Comparison of ENCODE assay signal across 8 mouse cellular contexts in the genomic region with DNA sequence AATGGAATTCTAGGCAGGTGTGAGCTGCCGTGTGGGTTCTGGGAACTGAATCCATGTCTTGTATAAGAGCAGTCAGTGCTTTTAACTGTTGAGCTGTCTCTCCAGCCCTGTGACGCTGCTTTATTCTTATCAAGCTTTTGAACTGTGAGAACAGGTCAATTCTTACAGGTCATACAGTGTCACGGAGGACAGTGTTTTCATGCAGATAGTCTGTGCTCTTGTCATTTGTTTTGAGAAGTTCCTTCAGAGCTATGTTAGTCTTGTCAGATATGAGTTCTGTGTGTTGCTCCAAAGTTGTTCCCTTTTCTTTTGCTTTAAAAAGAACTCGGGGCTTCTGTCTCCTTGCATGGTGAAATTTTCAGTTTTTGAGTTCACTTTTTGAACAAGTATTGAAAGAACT. TPM values are rescaled to one million over a fixed set of nuclear protein-coding genes. Genes with fewer than 3 reads are reported as not detected.
A peak's percentile ranks its signal among the peaks of the same experiment; 100 is the strongest.
DNase-seq lines count a peak whose midpoint lies in the region; ATAC-seq and TF ChIP-seq lines count a peak whose summit lies in the region.

No protein-coding gene starts in this region.

- TF ChIP-seq CTCF in MEL (IDR thresholded peaks at IDR 0.05 in 2 of 3, conservative IDR thresholded peaks at IDR 0.05 in 1 of 3; ENCODE audit: control insufficient read depth in 1 of 3, insufficient read depth in 1 of 3, low read depth in 2 of 3, low read length in 3 of 3, poor library complexity in 1 of 3, severe bottlenecking in 1 of 3): no peak

- no peaks in the 10 kb centered on the region for H3K9me3 ChIP-seq in heart, embryonic 15.5 days (replicated peaks)
- H3K9me3 ChIP-seq in MEL (replicated peaks; ENCODE audit: insufficient read depth, low read length): no peaks in the 10 kb centered on the region
- no peaks in the 10 kb centered on the region for H3K9me3 ChIP-seq in forebrain, embryonic 15.5 days

- H3K4me1 ChIP-seq in heart, embryonic 15.5 days (replicated peaks): peaks cover 17% of the 10 kb centered on the region
- H3K4me1 ChIP-seq in MEL (ENCODE audit: control insufficient read depth in 1 of 2, insufficient read depth in 2 of 2, low read length in 2 of 2): peaks cover 2 to 21% of the 10 kb centered on the region in 2 experiments; a peak in 2 of 4 replicates
- peaks cover 34% of the 10 kb centered on the region for H3K4me1 ChIP-seq in forebrain, embryonic 15.5 days

- TF ChIP-seq EP300 in MEL (IDR thresholded peaks at IDR 0.05; ENCODE audit: low read depth in 1 of 2, low read length in 2 of 2): no peak

- H3K4me3 ChIP-seq in heart, embryonic 15.5 days: peak overlapping the region; percentile 21; the same call in 1 of the 2 replicates
- H3K4me3 ChIP-seq in MEL (ENCODE audit: control insufficient read depth in 1 of 2, insufficient read depth in 1 of 2, low read depth in 2 of 2, low read length in 2 of 2): peak overlapping the region; percentile 88 to 99
- peak overlapping the region; percentile 14; the same call in 1 of the 2 replicates for H3K4me3 ChIP-seq in forebrain, embryonic 15.5 days

- no peak for TF ChIP-seq RAD21 in MEL (IDR thresholded peaks at IDR 0.05; ENCODE audit: low read depth, low read length)

- ATAC-seq in heart, embryonic 15.5 days (replicated peaks; ENCODE audit: insufficient number of reproducible peaks, insufficient read depth, low FRiP score, low read depth): no peak
- no peak for ATAC-seq in forebrain, embryonic 15.5 days (replicated peaks)
- peak; percentile 18; the same call in 1 of the 2 replicates for ATAC-seq in megakaryocyte-erythroid progenitor cell, adult 5-6 weeks (replicated peaks; ENCODE audit: low FRiP score, low TSS enrichment, poor library complexity, severe bottlenecking)
- no peak for ATAC-seq in granulocyte monocyte progenitor cell, adult 5-6 weeks (replicated peaks; ENCODE audit: poor library complexity, severe bottlenecking)

- no peak for TF ChIP-seq POLR2A in MEL (IDR thresholded peaks at IDR 0.05; ENCODE audit: control insufficient read depth in 1 of 2, insufficient read depth in 1 of 2, low read depth in 1 of 2, low read length in 2 of 2, poor library complexity in 1 of 2)

- H3K9ac ChIP-seq in heart, embryonic 15.5 days: no peak overlapping the region
- peak overlapping the region; percentile 28 for H3K9ac ChIP-seq in MEL (ENCODE audit: control insufficient read depth, low read depth, low read length, poor library complexity, severe bottlenecking)
- no peak overlapping the region; the same call in 1 of the 2 replicates for H3K9ac ChIP-seq in forebrain, embryonic 15.5 days (replicated peaks)

- peaks cover 56% of the 10 kb centered on the region for H3K79me2 ChIP-seq in MEL (ENCODE audit: control insufficient read depth, insufficient read depth, low read length, poor library complexity)

- no peak for DNase-seq in heart, adult 8-10 months (ENCODE audit: low spot score)
- peak; percentile 63 for DNase-seq in MEL (ENCODE audit: low read depth, low spot score)
- no peak for DNase-seq in gastrocnemius, adult 8-10 months (ENCODE audit: low spot score in 2 of 2)
- no peak for DNase-seq in embryo, embryonic 11 days

- WGBS in heart, embryonic 15.5 days: 28% methylated on average over 4 of the region's 4 CpGs
- 77% methylated on average over 4 of the region's 4 CpGs for WGBS in forebrain, embryonic 15.5 days

- H3K4me2 ChIP-seq in heart, embryonic 15.5 days: peak overlapping the region; percentile 88
- peak overlapping the region; percentile 95; the same call in 1 of the 2 replicates for H3K4me2 ChIP-seq in forebrain, embryonic 15.5 days (replicated peaks)

- no peaks in the 10 kb centered on the region for H3K36me3 ChIP-seq in heart, embryonic 15.5 days
- peaks cover 0 to 38% of the 10 kb centered on the region in 2 experiments; a peak in 2 of 4 replicates for H3K36me3 ChIP-seq in MEL (ENCODE audit: control insufficient read depth in 1 of 2, insufficient read depth in 2 of 2, low read length in 2 of 2)
- no peaks in the 10 kb centered on the region for H3K36me3 ChIP-seq in forebrain, embryonic 15.5 days

- 0 out of 2 replicates have a peak, but pooled peaks cover 3% of the 10 kb centered on the region for H3K27me3 ChIP-seq in heart, embryonic 15.5 days
- H3K27me3 ChIP-seq in MEL (ENCODE audit: control insufficient read depth in 1 of 2, insufficient read depth in 2 of 2, low read length in 2 of 2): peaks cover under 1 to 3% of the 10 kb centered on the region in 2 experiments; a peak in 2 of 4 replicates
- H3K27me3 ChIP-seq in forebrain, embryonic 15.5 days: peaks cover 3% of the 10 kb centered on the region; the same call in 1 of the 2 replicates

- H3K27ac ChIP-seq in heart, embryonic 15.5 days: no peak overlapping the region
- no peak overlapping the region for H3K27ac ChIP-seq in MEL (ENCODE audit: control insufficient read depth, low read depth, low read length)
- no peak overlapping the region for H3K27ac ChIP-seq in forebrain, embryonic 15.5 days (replicated peaks)

TF ChIP-seq in MEL, 35 proteins besides CTCF, POLR2A, EP300 and RAD21:
- TF ChIP-seq HCFC1 (IDR thresholded peaks at IDR 0.05; ENCODE audit: low read depth, low read length) (no peak), SIN3A (IDR thresholded peaks at IDR 0.05; ENCODE audit: low read length) (peak; percentile 69; the same call in 1 of the 2 replicates), ETS1 (IDR thresholded peaks at IDR 0.05; ENCODE audit: low read depth, low read length) (peak; percentile 28; the same call in 1 of the 2 replicates), GATA1 (IDR thresholded peaks at IDR 0.05; ENCODE audit: low read depth, low read length) (peak; percentile 36; the same call in 1 of the 2 replicates), KAT2A (conservative IDR thresholded peaks at IDR 0.05; ENCODE audit: low read depth, low read length) (no peak)

RNA-seq across cellular contexts. Expression of gene Ap1g1, which starts 2.2 kb away (rescaled TPM):
- 24.7 and 31.3 TPM in 2 replicates for polyA plus RNA-seq in heart, embryonic 15.5 days (2015; fragmentation: Nextera tagmentation; extraction: Ambion mirVana)
- 10 to 100 TPM; 30.2 to 37.5 (median 35.7) TPM for total RNA-seq in heart, adult 8-10 months (2022)
- 33.7 and 34.6 TPM in 2 replicates for total RNA-seq in MEL (2012; rRNA removed)
- polyA plus RNA-seq in MEL (2012; ENCODE audit: insufficient read depth in 1 of 2, insufficient read length in 2 of 2, low read depth in 1 of 2, low replicate concordance in 2 of 2, missing spikeins in 1 of 2): 100 to 1,000 TPM in 1 of 2 experiments, 10 to 100 TPM in 1; 46.6 to 456 TPM
- 50.4 and 51.8 TPM in 2 replicates for polyA plus RNA-seq in forebrain, embryonic 15.5 days (2015; fragmentation: Nextera tagmentation; extraction: Ambion mirVana)
- 65.0 and 65.3 TPM in 2 replicates for total RNA-seq in megakaryocyte-erythroid progenitor cell, adult 5-6 weeks (2014; fragmentation: Nextera tagmentation)
- total RNA-seq in megakaryocyte-erythroid progenitor cell, adult 5-6 weeks (2017): 55.6 and 69.0 TPM in 2 replicates
- 85.2 and 89.6 TPM in 2 replicates for total RNA-seq in granulocyte monocyte progenitor cell, adult 5-6 weeks (2014; fragmentation: Nextera tagmentation)
- total RNA-seq in granulocyte monocyte progenitor cell, adult 5-6 weeks (2017): 68.4 and 88.4 TPM in 2 replicates
- total RNA-seq in gastrocnemius, adult 8-10 months (2022): 10 to 100 TPM; 28.2 to 36.4 (median 30.6) TPM

RNA-seq across cellular contexts. Expression of gene Atxn1l, which starts 43.0 kb away (rescaled TPM):
- 4.4 and 5.0 TPM in 2 replicates for polyA plus RNA-seq in heart, embryonic 15.5 days (2015; fragmentation: Nextera tagmentation; extraction: Ambion mirVana)
- 10 to 100 TPM; 17.9 to 21.0 (median 20.1) TPM for total RNA-seq in heart, adult 8-10 months (2022)
- total RNA-seq in MEL (2012; rRNA removed): 3.8 and 4.1 TPM in 2 replicates
- 1 to 10 TPM in 1 of 2 experiments, not detected in 1; 9.5 TPM for polyA plus RNA-seq in MEL (2012; ENCODE audit: insufficient read depth in 1 of 2, insufficient read length in 2 of 2, low read depth in 1 of 2, low replicate concordance in 2 of 2, missing spikeins in 1 of 2)
- polyA plus RNA-seq in forebrain, embryonic 15.5 days (2015; fragmentation: Nextera tagmentation; extraction: Ambion mirVana): 4.3 and 4.6 TPM in 2 replicates
- 8.5 and 18.3 TPM in 2 replicates for total RNA-seq in megakaryocyte-erythroid progenitor cell, adult 5-6 weeks (2014; fragmentation: Nextera tagmentation)
- total RNA-seq in megakaryocyte-erythroid progenitor cell, adult 5-6 weeks (2017): 8.7 and 9.2 TPM in 2 replicates
- 12.4 and 16.8 TPM in 2 replicates for total RNA-seq in granulocyte monocyte progenitor cell, adult 5-6 weeks (2014; fragmentation: Nextera tagmentation)
- total RNA-seq in granulocyte monocyte progenitor cell, adult 5-6 weeks (2017): 13.5 and 18.4 TPM in 2 replicates
- total RNA-seq in gastrocnemius, adult 8-10 months (2022): 10 to 100 TPM; 18.2 to 28.9 (median 24.9) TPM

Comparison
In these comparisons a context has a peak if more than half of its experiments do, and no peak if none do; other contexts are left out.
1. H3K4me3 ChIP-seq: peak in every context shown above with its lines; median percentile 94 in MEL; 21 in heart, embryonic 15.5 days; 14 in forebrain, embryonic 15.5 days.